Mouse (Mus musculus) E14TG2a.4 (cell line): ENCODE data around the gene Ambra1.

Experiments used
- H3K27me3 ChIP-seq: 2 replicates; pipeline ENCODE4 v1.6.1; 2014; ENCODE audit warnings: low read length, control low read depth; ENCODE audit not compliant: insufficient read depth
- H3K36me3 ChIP-seq: 2 replicates; pipeline ENCODE4 v1.6.1; 2014; ENCODE audit warnings: low read length, control low read depth; ENCODE audit not compliant: insufficient read depth
- H3K4me1 ChIP-seq: replicated peaks from 2 replicates; pipeline ENCODE4 v1.6.1; 2014; ENCODE audit warnings: low read depth, low read length, control low read depth
- H3K4me3 ChIP-seq: replicated peaks from 2 replicates; pipeline ENCODE4 v1.5.1; 2014; ENCODE audit warnings: mild to moderate bottlenecking, low read length
- H3K9me3 ChIP-seq: 2 replicates; pipeline ENCODE4 v1.6.1; 2014; ENCODE audit warnings: low read length, control low read depth
- CTCF ChIP-seq: conservative IDR thresholded peaks from 2 replicates; pipeline ENCODE4 v1.5.1; 2014; ENCODE audit warnings: low read length
- NANOG ChIP-seq: IDR thresholded peaks from 2 replicates; pipeline ENCODE4 v1.6.1; 2014; ENCODE audit warnings: borderline replicate concordance, low read length, mixed read lengths
- POU5F1 ChIP-seq: IDR thresholded peaks from 2 replicates; pipeline ENCODE4 v1.6.1; 2014; ENCODE audit warnings: low read length, borderline replicate concordance

The Ambra1 gene

DNA sequence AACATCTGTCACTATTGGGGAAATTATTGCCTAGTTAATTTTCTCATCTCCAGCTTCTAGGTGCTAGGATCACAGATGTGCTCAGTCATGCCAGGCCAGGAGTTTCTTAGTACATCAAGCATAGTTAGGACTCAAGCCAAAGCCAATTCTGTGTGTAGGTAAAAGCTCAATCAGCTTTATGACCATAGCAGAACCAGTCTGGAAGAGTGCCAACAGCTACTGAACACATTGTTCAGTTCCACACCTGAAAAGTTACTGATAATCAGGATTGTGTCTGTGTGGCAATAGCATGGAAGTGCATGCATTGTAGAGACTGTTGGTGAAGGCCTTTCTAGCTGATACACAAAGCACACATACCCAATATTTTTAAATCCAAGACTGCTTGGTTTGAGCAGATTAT lies 168.0 kb downstream of the Ambra1 start:
- H3K4me3 ChIP-seq = no peak overlapping the region
- TF ChIP-seq NANOG = no peak
- no peak for TF ChIP-seq POU5F1
- no peak for TF ChIP-seq CTCF
- H3K9me3 ChIP-seq = no peaks in the 10 kb centered on the region
- H3K27me3 ChIP-seq = no peaks in the 10 kb centered on the region
- peaks cover 19% of the 10 kb centered on the region for H3K4me1 ChIP-seq
- H3K36me3 ChIP-seq = peaks cover 61% of the 10 kb centered on the region

GRCm38 (mm10) chr2:91899141-91899540 lies 169.2 kb downstream of the Ambra1 start:
- TF ChIP-seq CTCF (no peak), NANOG (no peak), POU5F1 (no peak)
- peaks cover 20% of the 10 kb centered on the region for H3K4me1 ChIP-seq

GRCm38 (mm10) chr2:91900431-91900830 lies 170.5 kb downstream of the Ambra1 start:
- Histone ChIP-seq H3K9me3 (no peaks in the 10 kb centered on the region), H3K36me3 (peaks cover 60% of the 10 kb centered on the region), H3K27me3 (no peaks in the 10 kb centered on the region), H3K4me3 (no peak overlapping the region), H3K4me1 (peaks cover 25% of the 10 kb centered on the region)
- TF ChIP-seq NANOG (no peak), CTCF (no peak), POU5F1 (no peak)

More at GRCm38 (mm10) chr2:91899141-91899540, 169.2 kb downstream of the Ambra1 start:
- Histone ChIP-seq H3K9me3 (no peaks in the 10 kb centered on the region), H3K36me3 (peaks cover 57% of the 10 kb centered on the region), H3K27me3 (no peaks in the 10 kb centered on the region), H3K4me3 (no peak overlapping the region)

DNA sequence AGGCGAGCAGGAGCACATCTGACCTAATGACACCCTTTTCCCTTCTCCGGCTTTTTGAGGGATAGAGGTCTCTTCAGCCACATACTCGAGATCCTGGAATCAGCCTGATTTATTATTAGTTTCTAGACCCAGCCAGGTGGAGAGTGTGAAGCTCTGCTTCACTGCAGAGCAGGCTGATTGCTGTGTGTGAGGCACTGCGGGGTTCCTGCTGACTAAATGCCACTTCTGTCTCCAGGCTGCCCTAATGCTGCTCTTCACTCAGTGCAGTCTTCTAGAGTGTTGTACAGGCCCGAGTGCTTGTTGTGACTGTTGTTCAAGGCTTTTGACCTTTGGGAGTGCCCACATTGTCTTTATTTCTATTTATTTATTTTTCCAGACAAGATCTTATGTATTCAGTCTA lies 172.4 kb downstream of the Ambra1 start:
- H3K4me3 ChIP-seq = no peak overlapping the region
- H3K4me1 ChIP-seq = peaks cover 32% of the 10 kb centered on the region
- H3K27me3 ChIP-seq = no peaks in the 10 kb centered on the region
- H3K9me3 ChIP-seq = no peaks in the 10 kb centered on the region
- H3K36me3 ChIP-seq = peaks cover 67% of the 10 kb centered on the region
- no peak for TF ChIP-seq NANOG
- no peak for TF ChIP-seq CTCF
- TF ChIP-seq POU5F1 = no peak

DNA sequence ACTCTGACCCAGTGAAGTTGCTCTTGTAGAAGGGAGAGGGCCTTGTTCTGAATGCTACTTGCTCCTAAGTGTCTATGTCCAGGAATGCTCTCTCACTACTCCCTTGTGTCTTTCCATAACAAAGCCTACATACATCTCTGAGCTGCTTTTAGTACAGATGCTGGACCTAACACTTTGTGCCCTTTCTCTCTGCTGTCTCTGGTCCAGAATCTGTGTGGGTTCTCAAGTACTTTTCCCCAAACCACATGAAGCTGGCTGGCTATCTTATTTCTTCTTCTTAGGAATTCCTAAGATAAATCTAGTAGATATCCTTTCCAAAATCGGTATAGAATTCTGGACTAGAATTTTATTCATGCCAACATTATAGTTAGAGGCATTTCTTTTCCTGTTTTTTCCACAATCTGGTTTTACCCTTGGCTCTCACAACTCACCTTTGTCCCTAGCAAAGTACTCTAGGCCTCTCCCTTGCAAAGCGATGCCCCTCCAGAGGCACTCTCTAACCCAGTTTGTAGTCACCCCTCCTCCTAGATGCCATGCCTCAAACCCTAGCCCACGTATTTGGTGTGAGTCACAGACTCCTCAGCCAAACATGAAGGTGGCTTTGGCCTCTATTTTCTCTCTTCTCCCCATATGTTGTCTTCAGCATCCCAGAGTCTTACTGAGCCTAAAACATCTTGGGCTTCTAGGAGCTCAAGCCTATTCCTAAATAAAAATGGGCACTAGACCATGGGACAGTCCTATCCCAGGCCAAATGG lies 173.4 kb downstream of the Ambra1 start:
- TF ChIP-seq NANOG (no peak), CTCF (no peak), POU5F1 (no peak)
- H3K27me3 ChIP-seq = no peaks in the 10 kb centered on the region
- no peak overlapping the region for H3K4me3 ChIP-seq
- peaks cover 61% of the 10 kb centered on the region for H3K36me3 ChIP-seq
- H3K4me1 ChIP-seq = peaks cover 32% of the 10 kb centered on the region
- no peaks in the 10 kb centered on the region for H3K9me3 ChIP-seq

- Histone ChIP-seq H3K27me3 (no peaks in the 10 kb centered on the region), H3K9me3 (no peaks in the 10 kb centered on the region), H3K36me3 (peaks cover 63% of the 10 kb centered on the region), H3K4me3 (no peak overlapping the region), H3K4me1 (peaks cover 32% of the 10 kb centered on the region)
- TF ChIP-seq POU5F1 (no peak), CTCF (no peak), NANOG (no peak)
These were observed 174.8 kb downstream of the Ambra1 start for GRCm38 (mm10) chr2:91904618-91905307.

- no peaks in the 10 kb centered on the region for H3K9me3 ChIP-seq
- H3K4me1 ChIP-seq = peaks cover 32% of the 10 kb centered on the region
- H3K4me3 ChIP-seq = no peak overlapping the region
- H3K27me3 ChIP-seq = no peaks in the 10 kb centered on the region
- no peak for TF ChIP-seq POU5F1
- no peak for TF ChIP-seq CTCF
- no peak for TF ChIP-seq NANOG
- peaks cover 63% of the 10 kb centered on the region for H3K36me3 ChIP-seq
These were observed 176.2 kb downstream of the Ambra1 start for GRCm38 (mm10) chr2:91906141-91906540.

DNA sequence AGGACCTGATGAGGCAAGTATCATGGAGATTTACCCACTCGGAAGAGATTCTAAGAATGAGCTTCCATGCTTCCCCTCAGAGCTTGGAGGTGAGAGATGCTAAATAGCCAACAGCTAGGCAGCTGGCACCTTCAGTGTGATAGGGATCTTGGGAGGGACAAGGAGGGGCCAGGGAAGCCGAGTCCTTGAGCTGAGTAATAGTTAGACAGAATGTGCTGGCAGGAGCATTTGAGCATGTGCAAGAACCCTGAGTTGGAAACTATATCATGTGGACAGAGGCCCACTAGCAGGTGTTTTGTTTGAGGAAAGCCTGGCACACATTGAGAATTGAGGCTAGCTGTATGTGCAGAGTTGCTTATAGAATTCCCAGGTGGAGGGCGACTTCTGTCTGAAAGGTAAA lies 182.7 kb downstream of the Ambra1 start:
- no peaks in the 10 kb centered on the region for H3K9me3 ChIP-seq
- H3K36me3 ChIP-seq = peaks cover 96% of the 10 kb centered on the region
- no peak for TF ChIP-seq NANOG
- H3K4me3 ChIP-seq = no peak overlapping the region
- peaks cover 21% of the 10 kb centered on the region for H3K4me1 ChIP-seq
- H3K27me3 ChIP-seq = no peaks in the 10 kb centered on the region
